Mouse (Mus musculus) cerebellum, adult 2 months (tissue): ENCODE results near the gene Cenpf.

Experiments
- CTCF ChIP-seq: fragments of 200-500 bp; IDR thresholded peaks from 2 replicates; pipeline ENCODE4 v1.5.1; 2011; ENCODE audit warnings: low read depth, mild to moderate bottlenecking, control low read depth, low read length, moderate library complexity, borderline replicate concordance; ENCODE audit not compliant: insufficient read depth
- POLR2A ChIP-seq: fragments of 200-500 bp; IDR thresholded peaks from 2 replicates; pipeline ENCODE4 v1.6.1; 2011; ENCODE audit warnings: low read length, control low read depth, borderline replicate concordance; ENCODE audit not compliant: insufficient read depth

DNA sequence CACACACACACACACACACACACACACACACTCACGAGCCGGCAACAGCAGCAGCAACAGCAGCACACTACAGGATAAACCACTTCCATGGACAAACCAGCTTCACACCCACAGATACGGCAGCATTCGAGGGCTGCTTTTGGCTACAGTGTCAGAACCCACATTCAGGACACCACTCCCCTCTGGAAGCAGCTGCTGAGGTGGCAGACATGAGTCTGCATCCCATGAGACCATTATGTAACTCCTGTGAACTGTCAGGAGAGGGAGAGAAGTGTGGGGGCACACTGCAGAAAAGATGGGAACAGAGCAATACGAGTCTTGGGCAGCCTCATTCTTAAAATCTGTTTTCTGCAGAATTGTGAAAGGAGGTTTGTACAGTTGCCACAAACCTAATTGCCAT, 54.1 kb downstream of the Cenpf start:
- no peak for TF ChIP-seq CTCF
- no peak for TF ChIP-seq POLR2A
